Mouse (Mus musculus) limb, embryonic 14.5 days (tissue): ENCODE data around the gene Paxip1. TPM values are rescaled to one million over a fixed set of nuclear protein-coding genes. Genes with fewer than 3 reads are reported as not detected.

Experiments used
- ATAC-seq: fragments of 200-750 bp; cut with Nextera tagmentation; 2 replicates; pipeline ENCODE4 v1.8.0; 2017; ENCODE audit warnings: low read depth, moderate number of reproducible peaks, moderate TSS enrichment; ENCODE audit not compliant: low FRiP score
- DNase-seq: peaks from one replicate; pipeline ENCODE4 v3.0.0-alpha.2; 2015; ENCODE audit warnings: low spot score
- H3K27ac ChIP-seq: fragments of 300-500 bp; sonication (generic); replicated peaks from 2 replicates; pipeline ENCODE4 v1.5.1; 2014; ENCODE audit warnings: low read depth, mild to moderate bottlenecking, low read length, moderate library complexity, mixed read lengths
- H3K27me3 ChIP-seq: fragments of 300-500 bp; sonication (generic); 2 replicates; pipeline ENCODE4 v1.6.1; 2014; ENCODE audit warnings: low read length, mixed read lengths; ENCODE audit not compliant: control insufficient read depth, insufficient read depth
- H3K36me3 ChIP-seq: fragments of 300-500 bp; sonication (generic); 2 replicates; pipeline ENCODE4 v1.6.1; 2014; ENCODE audit warnings: mild to moderate bottlenecking, low read length, moderate library complexity, mixed read lengths; ENCODE audit not compliant: control insufficient read depth, insufficient read depth
- H3K4me1 ChIP-seq: fragments of 300-500 bp; sonication (generic); 2 replicates; pipeline ENCODE4 v1.6.1; 2014; ENCODE audit warnings: antibody characterized with exemption, low read length, mixed read lengths; ENCODE audit not compliant: control insufficient read depth, insufficient read depth
- H3K4me2 ChIP-seq: fragments of 300-500 bp; sonication (generic); replicated peaks from 2 replicates; pipeline ENCODE4 v1.6.1; 2014; ENCODE audit warnings: low read depth, mild to moderate bottlenecking, low read length, moderate library complexity; ENCODE audit not compliant: severe bottlenecking
- H3K4me3 ChIP-seq: fragments of 300-500 bp; sonication (generic); replicated peaks from 2 replicates; pipeline ENCODE4 v1.5.1; 2014; ENCODE audit warnings: low read length
- H3K9ac ChIP-seq: fragments of 300-500 bp; sonication (generic); 2 replicates; pipeline ENCODE4 v1.6.1; 2014; ENCODE audit warnings: mild to moderate bottlenecking, low read depth, low read length, moderate library complexity; ENCODE audit not compliant: severe bottlenecking
- H3K9me3 ChIP-seq: fragments of 300-500 bp; sonication (generic); 2 replicates; pipeline ENCODE4 v1.6.1; 2016; ENCODE audit warnings: low read length; ENCODE audit not compliant: control insufficient read depth
- POLR2A ChIP-seq: fragments of 200-500 bp; IDR thresholded peaks from 2 replicates; pipeline ENCODE4 v1.8.0; 2012; ENCODE audit warnings: inconsistent platforms, mild to moderate bottlenecking, moderate library complexity, borderline replicate concordance; ENCODE audit not compliant: insufficient read depth, insufficient read length; ENCODE audit errors: extremely low read depth
- WGBS: fragments of 180-500 bp; shearing (Covaris S2); extraction: QIAGEN DNeasy Blood & Tissue Kit; methylation state at CpG from one replicate; pipeline ENCODE4 v1.1.7; 2014; 5-methylcytosine and 5-hydroxymethylcytosine counted together
- polyA plus RNA-seq, 2 experiments: library from polyadenylated mRNA; depleted of rRNA in 1 of 2; stranded (reverse) in 1 of 2; unstranded in 1 of 2; fragments of >200 nt; fragmentation: Nextera tagmentation in 1 of 2; extraction: Ambion mirVana in 1 of 2; gene quantifications; 2 replicates each; pipeline versions ENCODE4 v1.2.1 to v1.2.3; 2012 to 2014

Gene Paxip1
- polyA plus RNA-seq, 2 experiments = 34.5 to 57.7 TPM

DNA sequence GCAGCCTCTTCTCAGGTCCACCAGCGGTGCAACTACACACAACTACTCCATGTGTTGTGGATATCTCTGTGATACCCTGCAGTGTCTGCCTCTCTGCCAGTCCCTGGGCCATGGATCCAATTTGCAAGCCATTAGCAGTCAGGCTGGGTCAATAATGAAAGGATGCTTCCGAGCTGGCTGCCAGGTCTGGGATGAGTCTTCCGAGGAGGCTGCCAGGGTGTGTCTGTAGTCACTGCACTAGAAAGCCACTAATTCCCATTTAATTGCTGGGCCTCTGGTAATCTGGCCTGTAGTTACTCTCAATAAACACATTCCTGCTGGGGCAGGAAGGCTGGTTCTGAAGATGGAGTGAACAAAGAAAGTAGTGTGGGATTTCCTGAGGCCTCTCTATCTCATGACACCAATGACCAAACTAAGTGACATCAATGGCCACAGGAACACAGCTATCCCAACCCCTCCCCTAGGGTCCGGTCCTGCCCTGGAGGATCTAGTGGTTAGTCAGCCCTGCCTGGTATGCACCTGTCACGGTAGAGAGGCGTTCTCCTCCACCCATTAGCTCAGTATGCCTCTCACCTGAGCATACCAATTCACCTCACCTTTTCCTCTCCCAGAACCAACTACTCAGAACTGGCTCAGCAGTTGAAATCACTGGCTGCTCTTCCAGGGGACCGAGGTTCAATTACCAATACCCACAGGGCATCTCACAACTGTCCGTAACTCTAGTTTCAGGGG, 79.9 kb downstream of the Paxip1 start:
- Histone ChIP-seq H3K9ac (no peak overlapping the region), H3K36me3 (no peaks in the 10 kb centered on the region), H3K9me3 (no peaks in the 10 kb centered on the region), H3K4me1 (no peaks in the 10 kb centered on the region; the same call in 1 of the 2 replicates), H3K27ac (no peak overlapping the region), H3K27me3 (no peaks in the 10 kb centered on the region), H3K4me3 (no peak overlapping the region), H3K4me2 (no peak overlapping the region)
- TF ChIP-seq POLR2A = no peak
- DNase-seq = no peak
- no peak for ATAC-seq
- 58% methylated on average over 8 of the region's 8 CpGs for WGBS

DNA sequence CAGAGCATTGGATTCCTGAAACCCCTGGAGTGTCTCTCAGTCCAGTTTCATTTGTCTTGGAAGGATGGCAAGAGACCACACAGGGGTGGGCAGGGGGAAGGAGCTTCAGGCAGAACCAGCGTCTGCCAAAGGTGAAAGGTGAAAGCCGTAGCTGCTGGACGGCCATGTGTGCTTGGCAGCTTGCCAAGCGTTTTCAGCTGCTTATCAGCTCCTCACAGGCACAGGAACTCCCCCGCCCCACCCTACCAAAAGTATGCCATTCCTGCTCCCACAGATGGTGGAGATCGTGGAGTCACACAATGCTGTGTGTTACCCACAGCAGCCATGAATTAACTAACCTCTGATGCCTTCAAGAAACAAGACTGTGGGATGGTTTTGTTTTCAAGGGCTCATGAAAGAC, 83.3 kb downstream of the Paxip1 start:
- H3K27me3 ChIP-seq = no peaks in the 10 kb centered on the region
- no peaks in the 10 kb centered on the region for H3K9me3 ChIP-seq
- no peaks in the 10 kb centered on the region for H3K36me3 ChIP-seq
- peak; percentile 21 for DNase-seq
- H3K27ac ChIP-seq = no peak overlapping the region
- TF ChIP-seq POLR2A = no peak
- ATAC-seq = no peak
- H3K9ac ChIP-seq = no peak overlapping the region
- no peak overlapping the region for H3K4me3 ChIP-seq
- 24% methylated on average over 6 of the region's 6 CpGs for WGBS
- no peaks in the 10 kb centered on the region; the same call in 1 of the 2 replicates for H3K4me1 ChIP-seq
- no peak overlapping the region for H3K4me2 ChIP-seq

DNA sequence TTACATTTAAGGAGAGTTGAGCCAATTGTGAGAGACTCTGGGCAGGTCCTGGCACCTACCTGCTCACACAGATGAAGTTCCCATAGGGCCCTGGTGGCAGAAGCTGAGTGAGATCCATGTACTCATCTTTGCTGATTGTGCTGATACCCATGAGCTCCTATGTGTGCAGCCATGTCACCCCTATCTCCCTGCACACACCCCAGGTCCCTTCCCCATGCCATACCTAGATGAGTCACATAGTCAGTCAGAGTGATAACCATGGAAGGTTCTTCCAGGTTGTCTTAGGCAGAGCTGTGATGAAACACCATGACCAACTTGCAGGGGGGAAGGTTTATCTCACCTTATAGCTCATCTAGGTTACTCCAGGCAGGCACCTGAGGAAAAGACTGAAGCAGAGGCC, 84.2 kb downstream of the Paxip1 start:
- no peaks in the 10 kb centered on the region for H3K27me3 ChIP-seq
- no peaks in the 10 kb centered on the region; the same call in 1 of the 2 replicates for H3K4me1 ChIP-seq
- H3K4me2 ChIP-seq = no peak overlapping the region
- no peaks in the 10 kb centered on the region for H3K9me3 ChIP-seq
- TF ChIP-seq POLR2A = no peak
- no peak for DNase-seq
- H3K4me3 ChIP-seq = no peak overlapping the region
- no peak overlapping the region for H3K27ac ChIP-seq
- no peak overlapping the region for H3K9ac ChIP-seq
- H3K36me3 ChIP-seq = no peaks in the 10 kb centered on the region
- no peak for ATAC-seq

DNA sequence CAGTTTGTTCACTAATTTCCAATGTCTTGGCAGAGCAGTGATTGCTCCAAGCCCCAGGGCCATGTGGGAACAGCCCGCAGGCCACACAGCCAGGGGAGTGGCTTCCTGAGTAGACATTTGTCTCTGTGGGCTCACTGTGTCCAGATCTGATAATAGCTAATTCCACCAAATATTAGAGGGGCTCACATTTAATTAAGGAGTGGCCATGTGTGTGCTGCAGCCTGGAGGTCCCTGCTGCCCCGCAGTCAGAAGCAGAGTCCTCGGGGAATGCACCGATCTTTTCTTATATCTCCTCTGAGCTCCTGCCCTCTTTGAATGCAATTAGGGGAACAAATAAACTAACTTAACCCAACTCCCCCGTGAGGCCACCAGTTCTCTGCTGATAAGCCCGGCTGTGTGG, 84.9 kb downstream of the Paxip1 start:
- Histone ChIP-seq H3K9ac (no peak overlapping the region), H3K27ac (no peak overlapping the region), H3K9me3 (no peaks in the 10 kb centered on the region), H3K27me3 (no peaks in the 10 kb centered on the region), H3K4me2 (no peak overlapping the region), H3K4me3 (no peak overlapping the region), H3K4me1 (no peaks in the 10 kb centered on the region; the same call in 1 of the 2 replicates), H3K36me3 (no peaks in the 10 kb centered on the region)
- no peak for TF ChIP-seq POLR2A
- DNase-seq (no peak), ATAC-seq (no peak)
- WGBS = 77% methylated on average over 6 of the region's 6 CpGs

DNA sequence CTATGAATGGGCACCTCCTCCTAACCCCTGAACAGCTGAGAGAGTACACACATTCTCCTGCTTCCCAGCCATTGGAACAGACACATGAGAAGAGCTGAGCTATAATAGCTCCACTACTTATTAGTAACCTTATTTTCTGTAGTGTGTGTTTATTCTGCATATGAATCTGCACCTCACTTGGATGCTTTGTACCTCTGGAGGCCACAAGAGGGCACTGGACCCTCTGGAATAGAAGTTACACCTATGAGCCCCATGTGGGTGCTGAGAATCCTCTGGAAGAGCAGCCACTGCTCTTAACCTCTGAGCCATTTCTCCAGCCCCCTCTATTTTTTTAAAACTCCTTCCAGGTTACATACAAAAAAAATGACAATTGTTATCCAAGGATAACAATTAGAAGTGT, 86.5 kb downstream of the Paxip1 start:
- H3K4me3 ChIP-seq = no peak overlapping the region
- no peak overlapping the region for H3K27ac ChIP-seq
- H3K27me3 ChIP-seq = no peaks in the 10 kb centered on the region
- H3K4me2 ChIP-seq = no peak overlapping the region
- no peak for TF ChIP-seq POLR2A
- no peaks in the 10 kb centered on the region; the same call in 1 of the 2 replicates for H3K4me1 ChIP-seq
- no peak for ATAC-seq
- no peaks in the 10 kb centered on the region for H3K9me3 ChIP-seq
- H3K36me3 ChIP-seq = no peaks in the 10 kb centered on the region
- DNase-seq = no peak
- H3K9ac ChIP-seq = no peak overlapping the region
